Mouse (Mus musculus) testis, postnatal 14 days (tissue): Measurements from ENCODE around the gene Rxfp2.
A peak's percentile ranks its signal among the peaks of the same experiment; 100 is the strongest.

Experiments used
- DNase-seq: peaks from one replicate; pipeline ENCODE4 v3.0.0; 2021; ENCODE audit warnings: low spot score

Gene Rxfp2

DNA sequence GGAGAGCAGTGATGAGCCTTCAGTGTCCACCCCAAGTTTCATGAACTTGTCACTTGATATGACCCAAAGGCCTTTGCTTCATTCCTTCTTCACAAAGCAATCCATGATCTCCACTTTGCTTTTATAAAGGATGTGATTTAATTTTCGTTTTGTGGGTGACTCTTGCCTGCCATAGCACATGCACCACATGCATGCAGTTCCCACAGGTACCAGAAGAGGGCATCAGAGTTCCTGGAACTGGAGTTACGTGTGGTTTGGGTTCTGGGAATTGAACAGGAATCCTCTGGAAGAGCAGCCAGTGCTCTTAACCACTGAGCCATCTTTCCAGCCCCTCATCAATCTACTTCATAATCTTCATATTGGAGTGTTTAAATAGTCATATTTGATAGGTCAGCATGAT, 26.1 kb downstream of the Rxfp2 start:
- DNase-seq, result no peak

DNA sequence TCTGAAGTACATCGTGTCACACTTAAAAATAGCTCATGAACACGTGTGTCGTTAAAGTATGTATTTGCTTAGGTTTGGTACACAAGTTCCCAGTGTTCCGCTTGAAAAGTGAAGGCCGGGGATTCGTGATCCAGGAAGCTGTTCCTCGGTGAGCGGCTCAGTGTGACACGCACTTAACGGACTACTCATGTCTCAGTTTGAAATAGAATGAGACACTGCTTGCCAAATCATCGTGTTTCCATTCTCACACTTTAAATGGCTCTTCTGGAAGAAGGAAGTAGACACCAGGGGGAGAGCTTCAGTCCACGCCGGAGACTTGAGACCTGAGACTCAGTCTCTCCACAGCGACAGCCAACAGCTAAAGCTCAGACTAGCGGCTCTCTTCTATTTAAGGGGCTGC, 28.0 kb downstream of the Rxfp2 start:
- DNase-seq, result no peak

GRCm38 (mm10) chr5:150049946-150050345, 31.5 kb downstream of the Rxfp2 start:
- DNase-seq, result peak; percentile 38

GRCm38 (mm10) chr5:150051828-150052227, 33.4 kb downstream of the Rxfp2 start:
- DNase-seq, result no peak

DNA sequence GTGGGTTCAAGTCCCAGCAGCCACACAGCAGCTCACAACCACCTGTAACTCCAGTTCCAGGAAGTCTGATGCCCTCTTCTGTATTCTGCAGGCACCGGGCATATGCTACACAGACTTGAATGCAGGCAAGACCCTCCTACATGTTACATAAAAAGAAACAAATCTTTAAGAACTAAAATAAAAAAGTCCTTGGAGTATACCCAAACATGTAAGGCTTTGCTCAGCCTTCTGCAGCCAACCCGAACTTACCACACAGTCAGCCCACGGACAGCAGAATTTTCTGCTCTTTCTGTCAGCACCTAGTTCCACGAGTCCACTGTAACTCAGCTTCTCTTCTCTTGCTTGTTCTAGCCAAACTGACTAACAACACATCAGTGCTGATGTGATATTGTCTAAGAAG, 34.8 kb downstream of the Rxfp2 start:
- DNase-seq, result no peak

- DNase-seq, result no peak
These were observed 35.5 kb downstream of the Rxfp2 start for GRCm38 (mm10) chr5:150053956-150054355.

GRCm38 (mm10) chr5:150055322-150055721, 36.8 kb downstream of the Rxfp2 start:
- no peak for DNase-seq

DNA sequence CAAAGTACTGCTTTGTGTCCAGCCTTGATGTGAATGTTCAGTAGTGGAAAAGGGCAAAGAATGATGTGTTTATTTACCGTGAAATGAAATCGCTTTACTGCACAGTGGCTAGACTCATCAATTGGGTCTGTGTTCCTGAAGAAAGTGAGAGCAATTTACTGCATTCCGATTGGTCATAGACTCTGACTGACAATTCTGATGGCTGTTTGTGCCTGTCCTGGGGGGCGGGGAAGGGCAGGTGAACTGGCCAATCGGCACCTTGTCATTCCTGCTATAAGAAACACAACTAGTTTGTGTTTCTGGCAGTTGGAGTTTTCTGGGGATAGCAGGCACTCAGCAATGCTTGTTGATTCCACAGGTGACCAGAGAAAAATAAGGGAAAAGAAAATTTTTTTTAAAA, 37.6 kb downstream of the Rxfp2 start:
- no peak for DNase-seq

GRCm38 (mm10) chr5:150058845-150059244, 40.4 kb downstream of the Rxfp2 start:
- no peak for DNase-seq

DNA sequence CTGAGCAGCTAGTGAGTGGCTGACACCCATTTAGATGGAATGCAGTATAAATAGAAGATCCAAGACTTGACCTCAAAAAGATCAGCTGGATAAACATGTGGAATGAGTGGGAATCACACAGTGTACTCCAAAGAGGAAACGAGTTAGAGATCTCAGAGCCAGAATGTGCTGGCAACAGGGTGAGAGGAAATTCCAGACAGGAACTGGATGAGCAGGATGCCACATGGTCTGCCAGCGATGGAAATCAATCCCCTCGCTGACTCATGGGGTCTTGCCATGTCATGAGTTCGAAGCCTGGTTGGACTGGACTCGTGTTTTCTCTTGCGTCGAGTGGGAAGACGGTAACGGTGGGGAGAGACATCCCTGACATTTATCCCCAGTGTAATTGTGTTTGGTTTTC, 41.0 kb downstream of the Rxfp2 start:
- DNase-seq, result no peak

DNA sequence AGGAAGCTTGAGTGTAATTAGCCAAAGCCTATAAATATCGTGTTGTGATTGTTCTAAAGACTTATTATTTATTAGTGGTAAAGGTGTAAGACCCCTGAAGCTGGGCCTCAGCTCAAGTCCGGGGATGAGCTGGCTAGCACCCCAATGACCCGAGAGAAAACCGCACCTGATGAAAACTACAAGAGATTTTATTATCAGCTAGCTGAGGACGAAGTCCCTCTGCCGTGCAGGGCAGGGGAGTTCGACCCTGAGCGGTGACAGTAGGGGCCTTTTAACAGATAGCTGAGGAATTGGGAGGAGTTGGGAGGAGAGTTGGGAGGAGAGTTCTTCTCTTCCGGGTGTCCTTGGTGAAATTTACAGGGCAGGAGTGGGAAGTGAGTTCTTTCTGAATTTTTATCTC, 42.6 kb downstream of the Rxfp2 start:
- no peak for DNase-seq

DNA sequence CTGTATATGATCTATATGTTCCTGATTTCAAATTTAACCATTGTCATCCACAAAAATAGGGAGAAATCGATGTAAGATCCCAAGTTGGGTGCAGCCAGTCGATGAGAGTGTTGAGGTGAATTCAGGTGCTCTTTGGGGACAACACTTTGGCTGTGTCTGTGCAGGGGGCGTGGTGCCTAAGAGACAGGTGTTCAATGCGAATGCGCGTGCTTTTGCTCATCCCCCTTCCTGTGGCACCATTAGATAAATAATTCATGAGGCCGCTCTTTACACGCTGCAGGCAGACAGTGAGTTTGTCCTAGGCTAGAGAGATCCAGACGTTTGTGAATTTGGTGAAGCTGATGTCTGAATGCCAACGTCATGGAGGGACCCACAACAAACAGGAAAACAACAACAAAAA, 45.8 kb downstream of the Rxfp2 start:
- no peak for DNase-seq

DNA sequence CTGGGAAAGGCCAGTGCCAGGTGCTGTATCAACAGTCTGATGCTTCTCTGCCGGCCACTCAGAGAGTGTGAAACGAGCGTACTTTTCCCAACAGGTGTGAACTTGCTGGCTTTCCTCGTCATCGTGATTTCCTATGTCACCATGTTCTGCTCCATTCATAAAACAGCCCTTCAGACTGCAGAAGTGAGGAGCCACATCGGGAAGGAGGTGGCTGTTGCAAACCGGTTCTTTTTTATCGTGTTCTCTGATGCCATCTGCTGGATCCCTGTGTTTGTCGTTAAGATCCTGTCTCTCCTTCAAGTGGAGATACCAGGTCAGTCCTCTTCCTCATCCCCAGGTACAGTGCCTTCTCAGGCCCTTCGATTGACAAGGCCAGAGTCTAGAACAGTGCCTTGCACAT, 51.6 kb downstream of the Rxfp2 start:
- no peak for DNase-seq

- DNase-seq, result no peak
These were observed 53.3 kb downstream of the Rxfp2 start for GRCm38 (mm10) chr5:150071738-150072137.

- DNase-seq, result no peak
These were observed 61.7 kb downstream of the Rxfp2 start for GRCm38 (mm10) chr5:150079866-150080797.

- no peak for DNase-seq
These were observed 64.2 kb downstream of the Rxfp2 start for GRCm38 (mm10) chr5:150082696-150083095.

- DNase-seq, result no peak
These were observed 64.7 kb downstream of the Rxfp2 start for GRCm38 (mm10) chr5:150083190-150083589.

DNA sequence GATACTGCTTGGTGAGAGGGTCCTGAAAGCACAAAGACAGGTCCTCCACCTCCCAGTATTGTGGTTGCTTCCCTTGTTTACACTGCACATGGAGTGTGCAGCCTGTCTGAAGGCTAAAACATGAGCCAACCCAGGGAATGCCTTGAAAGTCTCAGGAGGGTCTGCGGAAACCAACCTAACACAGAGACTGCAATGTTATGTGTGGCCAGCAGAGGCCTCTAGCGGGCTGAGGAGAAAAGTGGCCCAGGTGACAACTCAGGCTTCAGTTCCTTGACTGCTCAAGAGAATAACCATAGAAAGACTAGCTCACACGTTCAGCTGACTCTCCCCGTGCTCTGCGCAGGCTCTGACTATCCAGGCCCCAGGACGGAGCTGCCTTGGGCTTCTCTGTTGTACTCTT, 79.1 kb downstream of the Rxfp2 start:
- no peak for DNase-seq

- DNase-seq, result no peak
These were observed 80.3 kb downstream of the Rxfp2 start for GRCm38 (mm10) chr5:150098754-150099153.

DNA sequence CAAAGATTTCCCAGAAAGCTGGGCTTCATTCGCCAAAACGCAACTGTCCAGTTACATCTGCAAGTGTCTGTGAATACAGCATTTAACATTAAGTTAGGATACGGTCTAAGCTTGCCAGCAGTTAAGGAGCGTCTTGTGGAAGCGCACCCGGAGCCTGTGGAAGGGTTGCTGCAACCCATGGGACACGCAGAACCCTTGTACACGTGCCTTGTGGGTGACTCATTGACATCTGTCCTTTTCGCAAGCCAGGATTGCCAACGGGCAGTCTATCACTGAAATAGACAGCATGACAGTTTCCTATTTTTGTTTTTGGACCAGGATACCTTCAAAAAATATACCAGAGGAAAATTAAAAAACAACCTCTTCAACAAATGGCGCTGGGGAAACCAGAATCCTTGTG, 83.3 kb downstream of the Rxfp2 start:
- no peak for DNase-seq

- DNase-seq, result no peak
These were observed 87.9 kb downstream of the Rxfp2 start for GRCm38 (mm10) chr5:150106358-150106757.

DNA sequence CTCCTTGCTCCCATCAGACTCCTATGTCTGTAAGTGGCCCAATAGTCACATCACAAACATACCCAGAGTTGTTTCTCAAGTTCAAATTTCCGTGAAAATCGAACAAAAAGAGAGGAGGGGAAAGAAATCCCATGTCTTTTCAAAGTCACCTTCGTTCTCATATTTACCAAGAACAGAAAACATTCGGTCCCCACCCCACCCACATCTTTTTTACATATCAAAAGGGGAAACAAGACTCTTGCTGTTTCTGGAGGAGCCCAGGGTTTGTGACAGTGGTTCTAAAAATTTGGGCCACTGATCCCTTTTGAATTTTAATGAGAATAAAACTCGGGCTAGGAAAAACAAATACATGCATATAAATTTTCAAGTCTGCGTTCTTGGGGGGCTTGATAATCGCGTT, 92.8 kb downstream of the Rxfp2 start:
- DNase-seq, result no peak

DNA sequence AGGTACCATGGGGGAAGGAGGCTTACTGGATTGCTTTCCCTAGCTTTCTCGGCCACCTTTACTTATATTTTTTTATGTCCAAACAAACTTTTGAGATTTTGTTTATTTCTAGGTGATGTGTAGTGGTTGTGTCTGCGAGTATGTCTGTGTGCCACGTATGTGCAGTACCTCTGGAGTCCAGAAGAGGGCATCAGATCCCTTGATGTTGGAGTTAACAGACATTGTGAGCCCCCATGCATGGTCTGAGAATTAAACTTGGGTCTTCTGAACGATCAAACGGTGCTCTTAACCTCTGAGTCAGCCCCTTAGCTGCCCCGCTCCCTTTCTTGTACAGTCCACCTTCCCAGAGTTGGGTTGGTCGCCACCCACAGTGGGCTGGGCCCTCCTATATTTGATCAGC, 95.5 kb downstream of the Rxfp2 start:
- DNase-seq, result peak; percentile 46

DNA sequence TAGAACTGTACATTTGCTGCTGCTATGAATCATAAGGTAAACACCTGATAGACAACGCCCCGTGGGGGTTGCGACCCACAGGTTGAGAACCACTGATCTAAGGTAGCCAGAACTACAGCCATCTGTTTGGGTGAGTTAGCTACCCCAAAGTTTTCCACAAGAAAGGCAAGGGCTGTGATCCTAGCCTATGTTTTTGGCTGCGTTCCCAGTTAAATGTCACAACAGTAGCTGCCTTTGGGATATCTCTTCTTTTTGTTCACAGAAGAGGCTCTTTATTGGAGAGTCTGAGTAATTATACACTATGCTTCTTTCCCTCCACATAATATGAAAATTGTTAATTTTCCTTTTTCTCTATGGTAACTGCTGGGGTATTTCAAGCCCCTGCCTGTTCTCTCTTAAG, 96.3 kb downstream of the Rxfp2 start:
- DNase-seq, result no peak
